Mouse (Mus musculus) bone marrow macrophage, adult 2 months (primary cell): ENCODE results near the gene Kcnh1.

Experiments
- CTCF ChIP-seq: IDR thresholded peaks from 2 replicates; pipeline ENCODE4 v1.5.1; 2012; ENCODE audit warnings: low read depth, mild to moderate bottlenecking, low read length, moderate library complexity
- POLR2A ChIP-seq: IDR thresholded peaks from 2 replicates; pipeline ENCODE4 v1.6.1; 2012; ENCODE audit warnings: mild to moderate bottlenecking, low read depth, low read length, borderline replicate concordance

- TF ChIP-seq POLR2A = no peak
- TF ChIP-seq CTCF = no peak
Observed at GRCm38 (mm10) chr1:192546843-192547242, 356.3 kb downstream of the Kcnh1 start.
